Mouse (Mus musculus): ENCODE results near the gene Ints13. TPM values are rescaled to one million over a fixed set of nuclear protein-coding genes. Genes with fewer than 3 reads are reported as not detected.
A peak's percentile ranks its signal among the peaks of the same experiment; 100 is the strongest.
"Not testable (repeated sequence)": the region's sequence is repeated elsewhere in the genome, so short reads cannot be mapped to it uniquely, and the experiment has no call there.

Ints13 gene
- polyA plus RNA-seq, 1 experiment from 2014 or later, result 41.1 TPM

DNA sequence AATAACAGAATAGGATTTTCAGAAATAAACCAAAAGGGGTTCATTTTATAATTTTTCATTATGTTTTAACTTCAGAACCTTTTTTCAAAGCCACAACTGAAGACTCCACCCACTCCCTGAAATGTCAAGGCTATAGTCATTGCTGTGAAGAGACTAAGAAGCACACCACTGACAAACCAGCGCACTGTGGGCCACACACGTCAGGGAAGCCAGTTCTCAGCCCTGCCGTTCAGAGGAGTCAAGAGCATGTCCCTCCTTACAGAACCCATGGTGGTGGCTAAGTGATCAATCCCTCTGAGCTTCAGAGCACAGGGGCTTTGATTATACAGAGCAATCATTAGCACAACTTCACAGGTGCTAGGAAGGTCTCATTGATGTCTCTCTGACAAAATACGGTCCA lies 25.0 kb upstream of the Ints13 start:
- no peaks in the 10 kb centered on the region for H3K9me3 ChIP-seq (ENCODE audit: control insufficient read depth, low read length)
- H3K27ac ChIP-seq (ENCODE audit: low read depth, low read length), result no peak overlapping the region
- 85% methylated on average over 4 of the region's 4 CpGs for WGBS
- peaks cover 20% of the 10 kb centered on the region for H3K36me3 ChIP-seq (ENCODE audit: control insufficient read depth, insufficient read depth, low read length)
- H3K27me3 ChIP-seq (replicated peaks; ENCODE audit: control insufficient read depth, insufficient read depth, low read length), result no peaks in the 10 kb centered on the region
- ATAC-seq, result no peak
- H3K9ac ChIP-seq (ENCODE audit: low read depth, low read length), result no peak overlapping the region
- H3K4me2 ChIP-seq (ENCODE audit: low read length), result no peak overlapping the region
- no peaks in the 10 kb centered on the region for H3K4me1 ChIP-seq (ENCODE audit: control insufficient read depth, insufficient read depth, low read depth, low read length)
- H3K4me3 ChIP-seq (ENCODE audit: low read length), result no peak overlapping the region

DNA sequence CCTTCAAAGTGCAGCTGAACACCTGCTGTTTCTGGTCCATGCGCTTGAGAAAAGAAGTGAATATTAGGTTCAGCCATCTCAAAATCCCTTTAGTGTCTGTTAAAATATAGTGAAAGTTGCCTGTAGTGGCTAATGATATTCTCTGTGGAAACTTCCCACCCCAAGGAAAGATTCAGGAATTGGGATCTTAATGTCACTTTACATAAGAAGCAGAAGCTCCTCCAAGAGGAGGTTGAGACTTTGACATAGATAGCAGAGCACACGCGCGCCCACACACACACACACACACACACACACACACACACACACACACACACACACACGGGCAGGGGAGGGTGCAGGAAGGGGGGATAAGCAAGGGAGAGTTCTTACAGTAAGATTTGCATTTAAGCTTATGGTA lies 7.5 kb upstream of the Ints13 start:
- no peaks in the 10 kb centered on the region for H3K4me1 ChIP-seq (ENCODE audit: control insufficient read depth, insufficient read depth, low read depth, low read length)
- no peak for ATAC-seq
- H3K27me3 ChIP-seq (replicated peaks; ENCODE audit: control insufficient read depth, insufficient read depth, low read length), result no peaks in the 10 kb centered on the region
- no peak overlapping the region for H3K4me3 ChIP-seq (ENCODE audit: low read length)
- no peak overlapping the region for H3K9ac ChIP-seq (ENCODE audit: low read depth, low read length)
- 98% methylated on average over 5 of the region's 5 CpGs for WGBS
- no peak overlapping the region for H3K27ac ChIP-seq (ENCODE audit: low read depth, low read length)
- H3K36me3 ChIP-seq (ENCODE audit: control insufficient read depth, insufficient read depth, low read length), result peaks cover 7% of the 10 kb centered on the region; the same call in 1 of the 2 replicates
- no peaks in the 10 kb centered on the region for H3K9me3 ChIP-seq (ENCODE audit: control insufficient read depth, low read length)
- no peak overlapping the region for H3K4me2 ChIP-seq (ENCODE audit: low read length)

DNA sequence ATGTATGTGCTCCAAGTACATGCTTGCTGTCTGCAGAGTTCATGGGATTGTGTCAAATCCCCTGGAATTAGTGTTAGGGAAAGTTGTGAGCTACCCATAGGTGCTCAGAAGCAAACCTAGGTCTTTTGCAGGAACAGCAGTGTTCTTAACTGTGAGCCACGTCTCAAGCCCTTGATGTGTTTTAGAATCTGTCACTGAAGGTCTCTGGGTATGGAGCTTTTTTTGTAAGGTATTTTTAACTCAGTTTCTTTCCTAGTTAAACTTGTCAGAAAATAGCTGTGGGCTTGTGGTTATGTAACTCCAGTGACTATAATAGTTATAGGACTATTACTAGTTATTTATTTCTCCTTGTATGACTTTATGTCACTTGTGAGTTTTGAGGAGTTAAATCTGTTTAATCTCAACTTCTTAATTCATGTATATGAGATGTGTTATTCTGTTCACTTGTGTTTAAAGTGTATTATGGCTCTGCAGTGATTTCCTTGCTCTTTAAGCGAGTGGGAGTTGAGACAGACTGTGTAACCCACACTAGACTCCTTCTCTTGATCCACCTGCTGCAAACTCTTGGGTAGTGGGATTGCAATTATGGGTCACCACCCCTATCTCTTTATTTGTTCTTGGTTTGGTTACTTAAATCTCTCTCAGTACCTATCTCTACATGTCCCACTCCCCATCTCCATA lies 5.9 kb upstream of the Ints13 start:
- Histone ChIP-seq H3K27ac (ENCODE audit: low read depth, low read length) (no peak overlapping the region), H3K9me3 (ENCODE audit: control insufficient read depth, low read length) (no peaks in the 10 kb centered on the region), H3K9ac (ENCODE audit: low read depth, low read length) (no peak overlapping the region), H3K36me3 (ENCODE audit: control insufficient read depth, insufficient read depth, low read length) (peaks cover 5% of the 10 kb centered on the region; the same call in 1 of the 2 replicates), H3K4me1 (ENCODE audit: control insufficient read depth, insufficient read depth, low read depth, low read length) (peaks cover 4% of the 10 kb centered on the region; the same call in 1 of the 2 replicates), H3K27me3 (replicated peaks; ENCODE audit: control insufficient read depth, insufficient read depth, low read length) (no peaks in the 10 kb centered on the region), H3K4me2 (ENCODE audit: low read length) (no peak overlapping the region), H3K4me3 (ENCODE audit: low read length) (no peak overlapping the region)
- ATAC-seq, result no peak
- 87% methylated on average over 2 of the region's 2 CpGs for WGBS

DNA sequence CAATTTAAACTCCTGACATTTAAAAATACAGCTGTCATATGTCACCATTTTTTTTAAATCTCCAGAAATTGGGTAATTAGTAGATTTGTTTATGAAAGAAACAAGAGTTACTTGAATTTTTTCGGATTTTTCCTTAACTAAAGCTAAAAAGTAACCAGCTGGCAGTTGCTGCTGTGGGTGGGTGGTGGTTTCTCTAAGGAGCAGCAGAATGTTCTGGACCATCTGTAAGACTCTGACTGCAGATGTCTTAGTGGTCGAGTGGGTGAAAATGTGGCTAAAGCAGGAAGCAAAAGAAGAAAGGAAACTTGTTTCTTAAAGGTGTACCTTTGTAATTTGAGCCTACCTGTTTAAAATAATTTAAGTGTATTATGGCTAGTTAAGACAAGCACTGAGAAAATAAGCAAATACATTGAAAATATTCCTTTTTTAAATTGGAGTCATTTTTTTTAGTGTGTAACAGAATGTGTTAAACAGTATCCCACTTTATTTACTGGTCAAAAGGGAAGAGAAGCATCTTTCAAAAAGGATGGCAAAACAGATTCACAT lies 2.8 kb upstream of the Ints13 start:
- Histone ChIP-seq H3K36me3 (ENCODE audit: control insufficient read depth, insufficient read depth, low read length) (no peaks in the 10 kb centered on the region), H3K4me2 (ENCODE audit: low read length) (no peak overlapping the region), H3K27ac (ENCODE audit: low read depth, low read length) (no peak overlapping the region), H3K9me3 (ENCODE audit: control insufficient read depth, low read length) (no peaks in the 10 kb centered on the region), H3K4me1 (ENCODE audit: control insufficient read depth, insufficient read depth, low read depth, low read length) (peaks cover 14% of the 10 kb centered on the region), H3K27me3 (replicated peaks; ENCODE audit: control insufficient read depth, insufficient read depth, low read length) (no peaks in the 10 kb centered on the region), H3K9ac (ENCODE audit: low read depth, low read length) (no peak overlapping the region), H3K4me3 (ENCODE audit: low read length) (no peak overlapping the region)
- WGBS, result 46% methylated on average over 2 of the region's 2 CpGs
- ATAC-seq, result no peak

GRCm38 (mm10) chr6:146578586-146578985 lies 951 bp upstream of the Ints13 start:
- H3K4me3 ChIP-seq (ENCODE audit: low read length), result peak overlapping the region; percentile 96
- no peaks in the 10 kb centered on the region for H3K9me3 ChIP-seq (ENCODE audit: control insufficient read depth, low read length)
- peak overlapping the region; percentile 99 for H3K27ac ChIP-seq (ENCODE audit: low read depth, low read length)
- peaks cover 22% of the 10 kb centered on the region for H3K4me1 ChIP-seq (ENCODE audit: control insufficient read depth, insufficient read depth, low read depth, low read length)
- peak overlapping the region; percentile 69 for H3K4me2 ChIP-seq (ENCODE audit: low read length)
- 14% methylated on average over 7 of the region's 7 CpGs for WGBS
- H3K36me3 ChIP-seq (ENCODE audit: control insufficient read depth, insufficient read depth, low read length), result no peaks in the 10 kb centered on the region
- ATAC-seq, result no peak
- H3K9ac ChIP-seq (ENCODE audit: low read depth, low read length), result peak overlapping the region; percentile 91
- H3K27me3 ChIP-seq (replicated peaks; ENCODE audit: control insufficient read depth, insufficient read depth, low read length), result no peaks in the 10 kb centered on the region

GRCm38 (mm10) chr6:146578111-146578531 lies 486 bp upstream of the Ints13 start:
- Histone ChIP-seq H3K9ac (ENCODE audit: low read depth, low read length) (peak overlapping the region; percentile 91), H3K4me1 (ENCODE audit: control insufficient read depth, insufficient read depth, low read depth, low read length) (peaks cover 22% of the 10 kb centered on the region), H3K36me3 (ENCODE audit: control insufficient read depth, insufficient read depth, low read length) (no peaks in the 10 kb centered on the region), H3K9me3 (ENCODE audit: control insufficient read depth, low read length) (no peaks in the 10 kb centered on the region), H3K27ac (ENCODE audit: low read depth, low read length) (peak overlapping the region; percentile 99), H3K4me2 (ENCODE audit: low read length) (peak overlapping the region; percentile 69), H3K27me3 (replicated peaks; ENCODE audit: control insufficient read depth, insufficient read depth, low read length) (no peaks in the 10 kb centered on the region), H3K4me3 (ENCODE audit: low read length) (peak overlapping the region; percentile 96)
- WGBS, result under 1% methylated on average over 20 of the region's 22 CpGs
- no peak for ATAC-seq

GRCm38 (mm10) chr6:146576903-146577302 lies 732 bp downstream of the Ints13 start, which contains the start of gene Fgfr1op2:
Gene Fgfr1op2, plus strand, starts transcription at chr6:146577203.
- Histone ChIP-seq H3K4me1 (ENCODE audit: control insufficient read depth, insufficient read depth, low read depth, low read length) (peaks cover 22% of the 10 kb centered on the region), H3K27ac (ENCODE audit: low read depth, low read length) (peak within 1 kb of the TSS; percentile 99), H3K9ac (ENCODE audit: low read depth, low read length) (peak within 1 kb of the TSS; percentile 91), H3K27me3 (replicated peaks; ENCODE audit: control insufficient read depth, insufficient read depth, low read length) (no peaks in the 10 kb centered on the region), H3K4me2 (ENCODE audit: low read length) (peak within 1 kb of the TSS; percentile 74), H3K9me3 (ENCODE audit: control insufficient read depth, low read length) (no peaks in the 10 kb centered on the region), H3K4me3 (ENCODE audit: low read length) (peak within 1 kb of the TSS; percentile 96), H3K36me3 (ENCODE audit: control insufficient read depth, insufficient read depth, low read length) (no peaks in the 10 kb centered on the region)
- no peak for ATAC-seq
- WGBS, result under 1% methylated on average over 13 of the region's 13 CpGs

DNA sequence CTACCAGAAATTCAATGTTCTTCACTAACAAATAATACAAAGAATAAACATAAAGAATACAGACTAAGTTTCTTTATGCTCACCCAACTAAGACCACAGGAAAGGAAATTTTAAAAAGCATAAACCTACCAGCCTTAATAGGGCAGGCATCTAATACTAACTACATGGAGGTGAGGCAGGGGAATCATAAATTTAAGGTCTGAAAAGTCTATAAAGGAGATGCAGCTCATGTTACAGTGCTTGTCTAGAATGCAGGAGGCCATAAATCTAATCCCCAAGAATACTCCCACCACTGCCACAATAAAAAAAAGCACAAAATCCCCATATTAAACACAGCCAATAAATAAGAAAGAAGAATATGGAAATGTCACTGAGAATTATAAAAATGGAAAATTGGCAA lies 5.6 kb downstream of the Ints13 start:
- H3K27me3 ChIP-seq (replicated peaks; ENCODE audit: control insufficient read depth, insufficient read depth, low read length), result no peaks in the 10 kb centered on the region
- peaks cover 19% of the 10 kb centered on the region for H3K4me1 ChIP-seq (ENCODE audit: control insufficient read depth, insufficient read depth, low read depth, low read length)
- no peak overlapping the region for H3K4me3 ChIP-seq (ENCODE audit: low read length)
- no peak overlapping the region for H3K27ac ChIP-seq (ENCODE audit: low read depth, low read length)
- no peak overlapping the region for H3K9ac ChIP-seq (ENCODE audit: low read depth, low read length)
- H3K9me3 ChIP-seq (ENCODE audit: control insufficient read depth, low read length), result no peaks in the 10 kb centered on the region
- H3K4me2 ChIP-seq (ENCODE audit: low read length), result no peak overlapping the region
- no peaks in the 10 kb centered on the region; the same call in 1 of the 2 replicates for H3K36me3 ChIP-seq (ENCODE audit: control insufficient read depth, insufficient read depth, low read length)
- no peak for ATAC-seq

GRCm38 (mm10) chr6:146562461-146562860 lies 15.2 kb downstream of the Ints13 start:
- 90% methylated on average over 1 of the region's 1 CpGs for WGBS
- not testable (repeated sequence) for H3K4me1 ChIP-seq (ENCODE audit: control insufficient read depth, insufficient read depth, low read depth, low read length); H3K9me3 ChIP-seq (ENCODE audit: control insufficient read depth, low read length); H3K27me3 ChIP-seq (replicated peaks; ENCODE audit: control insufficient read depth, insufficient read depth, low read length); H3K4me3 ChIP-seq (ENCODE audit: low read length); H3K9ac ChIP-seq (ENCODE audit: low read depth, low read length); H3K4me2 ChIP-seq (ENCODE audit: low read length); ATAC-seq; H3K27ac ChIP-seq (ENCODE audit: low read depth, low read length)
- peaks cover 23% of the 10 kb centered on the region for H3K36me3 ChIP-seq (ENCODE audit: control insufficient read depth, insufficient read depth, low read length)

All from hindbrain, embryonic 16.5 days (tissue).